Mouse (Mus musculus): ENCODE measurements around the gene Itih3. TPM values are rescaled to one million over a fixed set of nuclear protein-coding genes. Genes with fewer than 3 reads are reported as not detected.

The Itih3 gene
- total and polyA plus RNA-seq, 2 experiments from 2014 or later: 5.3 to 6.1 TPM

GRCm38 (mm10) chr14:30944745-30945144 is 21.2 kb upstream of the Itih3 start:
- H3K4me2 ChIP-seq (ENCODE audit: low read depth, low read length, poor library complexity, severe bottlenecking): no peak overlapping the region
- whole genome bisulfite sequencing: 74% methylated on average over 2 of the region's 2 CpGs
- H3K27ac ChIP-seq (ENCODE audit: low read depth, low read length): no peak overlapping the region
- no peak overlapping the region for H3K9ac ChIP-seq (replicated peaks; ENCODE audit: low read length, poor library complexity, severe bottlenecking)
- TF ChIP-seq CTCF (IDR thresholded peaks at IDR 0.05): no peak
- H3K27me3 ChIP-seq (ENCODE audit: insufficient read depth, low read length): no peaks in the 10 kb centered on the region
- H3K9me3 ChIP-seq (ENCODE audit: low read length): no peaks in the 10 kb centered on the region
- no peak for DNase-seq (ENCODE audit: low spot score)
- ATAC-seq (ENCODE audit: low FRiP score): no peak
- no peaks in the 10 kb centered on the region for H3K4me1 ChIP-seq (ENCODE audit: insufficient read depth, low read length)
- no peaks in the 10 kb centered on the region for H3K36me3 ChIP-seq (ENCODE audit: insufficient read depth, low read length)
- H3K4me3 ChIP-seq (ENCODE audit: low read depth, low read length): no peak overlapping the region

- ATAC-seq (ENCODE audit: low FRiP score): no peak
- peak; percentile 25 for DNase-seq (ENCODE audit: low spot score)
- Histone ChIP-seq H3K9ac (replicated peaks; ENCODE audit: low read length, poor library complexity, severe bottlenecking) (no peak overlapping the region), H3K27ac (ENCODE audit: low read depth, low read length) (no peak overlapping the region), H3K9me3 (ENCODE audit: low read length) (no peaks in the 10 kb centered on the region), H3K4me1 (ENCODE audit: insufficient read depth, low read length) (no peaks in the 10 kb centered on the region), H3K36me3 (ENCODE audit: insufficient read depth, low read length) (no peaks in the 10 kb centered on the region), H3K27me3 (ENCODE audit: insufficient read depth, low read length) (no peaks in the 10 kb centered on the region), H3K4me2 (ENCODE audit: low read depth, low read length, poor library complexity, severe bottlenecking) (no peak overlapping the region), H3K4me3 (ENCODE audit: low read depth, low read length) (no peak overlapping the region)
- peak; percentile 74 for TF ChIP-seq CTCF (IDR thresholded peaks at IDR 0.05)
- 63% methylated on average over 11 of the region's 11 CpGs for WGBS
These were observed 20.5 kb upstream of the Itih3 start for GRCm38 (mm10) chr14:30943860-30944674.

DNA sequence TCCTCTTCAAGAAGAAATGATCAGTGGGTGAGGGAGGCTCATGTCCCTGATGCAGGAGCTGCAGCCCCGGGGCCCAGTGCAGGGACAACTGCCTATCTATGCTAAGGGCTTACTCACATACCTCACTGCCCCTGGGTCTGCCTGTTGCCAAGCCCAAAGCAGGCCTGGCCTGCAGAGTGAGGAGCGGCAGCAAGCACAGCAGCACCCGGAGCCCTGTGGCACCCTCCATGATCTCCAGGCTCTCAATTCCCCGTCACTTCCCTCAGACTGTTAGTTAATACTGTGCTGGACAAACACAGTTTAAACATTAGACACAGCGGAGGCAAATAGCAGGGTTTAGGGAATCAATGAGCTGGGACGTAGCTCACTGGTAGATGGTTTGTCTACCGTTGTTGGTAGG is 19.5 kb upstream of the Itih3 start, which contains the start of gene Itih1:
Gene Itih1 (minus strand): TSS at position 252 of the 400 bp plus-strand sequence.
- no peak within 1 kb of the TSS for H3K4me3 ChIP-seq (ENCODE audit: low read depth, low read length)
- WGBS: 91% methylated on average over 7 of the region's 7 CpGs
- DNase-seq (ENCODE audit: low spot score) (no peak), ATAC-seq (ENCODE audit: low FRiP score) (no peak)
- no peaks in the 10 kb centered on the region for H3K9me3 ChIP-seq (ENCODE audit: low read length)
- H3K4me1 ChIP-seq (ENCODE audit: insufficient read depth, low read length): no peaks in the 10 kb centered on the region
- no peak for TF ChIP-seq CTCF (IDR thresholded peaks at IDR 0.05)
- H3K27me3 ChIP-seq (ENCODE audit: insufficient read depth, low read length): no peaks in the 10 kb centered on the region
- H3K36me3 ChIP-seq (ENCODE audit: insufficient read depth, low read length): no peaks in the 10 kb centered on the region
- H3K4me2 ChIP-seq (ENCODE audit: low read depth, low read length, poor library complexity, severe bottlenecking): no peak within 1 kb of the TSS
- H3K27ac ChIP-seq (ENCODE audit: low read depth, low read length): no peak within 1 kb of the TSS
- no peak within 1 kb of the TSS for H3K9ac ChIP-seq (replicated peaks; ENCODE audit: low read length, poor library complexity, severe bottlenecking)

DNA sequence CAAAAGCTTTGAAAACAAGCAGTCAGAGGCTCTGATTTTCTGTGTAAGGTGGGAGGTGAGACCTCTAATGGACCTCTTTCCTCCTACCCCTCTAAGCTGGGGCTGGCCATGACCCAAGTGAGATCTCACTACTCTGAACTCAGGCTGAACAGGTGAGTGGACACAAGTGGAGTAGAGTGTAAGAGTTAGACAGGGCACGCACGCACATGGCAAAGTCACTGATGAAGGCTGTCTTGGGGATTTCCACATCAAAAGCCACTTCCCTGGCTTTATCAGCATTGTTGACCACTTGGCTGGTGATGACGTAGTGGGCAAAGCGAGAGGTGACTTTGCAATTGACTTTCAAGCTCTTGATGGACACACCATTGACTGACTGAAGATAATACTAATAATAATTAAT is 18.7 kb upstream of the Itih3 start:
- ATAC-seq (ENCODE audit: low FRiP score) (no peak), DNase-seq (ENCODE audit: low spot score) (no peak)
- Histone ChIP-seq H3K27me3 (ENCODE audit: insufficient read depth, low read length) (no peaks in the 10 kb centered on the region), H3K36me3 (ENCODE audit: insufficient read depth, low read length) (no peaks in the 10 kb centered on the region), H3K9ac (replicated peaks; ENCODE audit: low read length, poor library complexity, severe bottlenecking) (no peak overlapping the region), H3K27ac (ENCODE audit: low read depth, low read length) (no peak overlapping the region), H3K4me3 (ENCODE audit: low read depth, low read length) (no peak overlapping the region), H3K4me1 (ENCODE audit: insufficient read depth, low read length) (no peaks in the 10 kb centered on the region), H3K9me3 (ENCODE audit: low read length) (no peaks in the 10 kb centered on the region), H3K4me2 (ENCODE audit: low read depth, low read length, poor library complexity, severe bottlenecking) (no peak overlapping the region)
- no peak for TF ChIP-seq CTCF (IDR thresholded peaks at IDR 0.05)
- 91% methylated on average over 4 of the region's 4 CpGs for WGBS

DNA sequence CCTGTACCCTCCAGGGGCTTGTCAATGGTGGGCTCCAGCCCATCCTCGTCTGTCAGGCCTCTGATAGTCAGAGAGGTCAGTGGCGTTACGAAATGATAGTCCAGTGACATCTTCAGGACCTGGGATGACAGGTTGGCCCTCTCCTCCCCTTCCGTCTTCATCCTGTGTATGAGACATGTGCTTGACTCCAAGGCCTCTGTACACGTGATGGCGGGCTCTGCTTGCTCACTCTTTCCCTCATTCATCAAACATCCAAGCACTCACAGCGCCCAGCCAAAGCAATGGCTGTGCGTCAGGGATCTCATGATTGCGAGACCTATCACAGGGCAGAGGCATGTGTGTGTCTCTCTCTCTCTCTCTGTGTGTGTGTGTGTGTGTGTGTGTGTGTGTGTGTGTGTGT is 9.8 kb upstream of the Itih3 start:
- H3K4me3 ChIP-seq (ENCODE audit: low read depth, low read length): no peak overlapping the region
- DNase-seq (ENCODE audit: low spot score): no peak
- H3K4me2 ChIP-seq (ENCODE audit: low read depth, low read length, poor library complexity, severe bottlenecking): no peak overlapping the region
- H3K27me3 ChIP-seq (ENCODE audit: insufficient read depth, low read length): no peaks in the 10 kb centered on the region
- no peak for TF ChIP-seq CTCF (IDR thresholded peaks at IDR 0.05)
- no peak overlapping the region for H3K9ac ChIP-seq (replicated peaks; ENCODE audit: low read length, poor library complexity, severe bottlenecking)
- no peak overlapping the region for H3K27ac ChIP-seq (ENCODE audit: low read depth, low read length)
- no peaks in the 10 kb centered on the region for H3K36me3 ChIP-seq (ENCODE audit: insufficient read depth, low read length)
- H3K9me3 ChIP-seq (ENCODE audit: low read length): no peaks in the 10 kb centered on the region
- 92% methylated on average over 9 of the region's 9 CpGs for WGBS
- ATAC-seq (ENCODE audit: low FRiP score): no peak
- H3K4me1 ChIP-seq (ENCODE audit: insufficient read depth, low read length): no peaks in the 10 kb centered on the region

GRCm38 (mm10) chr14:30930386-30930785 is 6.8 kb upstream of the Itih3 start:
- DNase-seq (ENCODE audit: low spot score): no peak
- WGBS: 93% methylated on average over 4 of the region's 4 CpGs

More at GRCm38 (mm10) chr14:30930386-30930785, 6.8 kb upstream of the Itih3 start:
- H3K36me3 ChIP-seq (ENCODE audit: insufficient read depth, low read length): no peaks in the 10 kb centered on the region
- H3K4me1 ChIP-seq (ENCODE audit: insufficient read depth, low read length): no peaks in the 10 kb centered on the region
- H3K4me2 ChIP-seq (ENCODE audit: low read depth, low read length, poor library complexity, severe bottlenecking): no peak overlapping the region
- H3K9me3 ChIP-seq (ENCODE audit: low read length): no peaks in the 10 kb centered on the region
- no peak overlapping the region for H3K4me3 ChIP-seq (ENCODE audit: low read depth, low read length)
- no peak for ATAC-seq (ENCODE audit: low FRiP score)
- TF ChIP-seq CTCF (IDR thresholded peaks at IDR 0.05): no peak
- no peak overlapping the region for H3K27ac ChIP-seq (ENCODE audit: low read depth, low read length)
- H3K27me3 ChIP-seq (ENCODE audit: insufficient read depth, low read length): no peaks in the 10 kb centered on the region
- H3K9ac ChIP-seq (replicated peaks; ENCODE audit: low read length, poor library complexity, severe bottlenecking): no peak overlapping the region

All from midbrain, postnatal 0 days (tissue).